Mouse (Mus musculus) lung, postnatal 0 days (tissue): ENCODE measurements at regions not wholly inside any gene's neighbourhood (a gene's known extent, or its start where the extent isn't known, plus 50 kb on each side); places are given as distances from the start of the nearest gene placed in this dataset.

Experiments
- CTCF ChIP-seq: IDR thresholded peaks from 2 replicates; pipeline ENCODE4 v1.5.1; 2016; ENCODE audit warnings: antibody characterized with exemption, mild to moderate bottlenecking
- EP300 ChIP-seq: IDR thresholded peaks from 2 replicates; pipeline ENCODE4 v1.6.1; 2016; ENCODE audit warnings: antibody characterized with exemption, mild to moderate bottlenecking, control low read depth

DNA sequence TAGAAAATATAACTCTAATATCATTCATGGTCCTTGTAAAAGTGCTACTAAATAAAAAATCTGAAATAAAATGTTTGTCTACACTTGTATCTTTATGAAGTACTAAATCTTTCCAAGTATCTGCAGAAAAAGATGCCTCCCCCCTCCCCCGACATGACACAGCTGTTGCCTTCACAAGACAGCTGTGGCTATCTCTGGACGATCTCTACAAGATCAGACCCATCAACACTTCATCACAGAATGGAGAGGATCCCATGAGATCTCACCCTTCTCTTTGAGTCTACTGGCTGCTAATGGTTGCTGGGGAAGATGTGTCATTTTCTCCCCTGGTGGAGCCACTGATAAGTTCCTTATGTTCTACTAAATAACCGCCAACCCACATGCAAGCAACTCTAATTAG is 116.0 kb upstream of the Dab2 start:
- TF ChIP-seq CTCF (no peak), EP300 (no peak)
